Mouse (Mus musculus) heart, postnatal 0 days (tissue): ENCODE data around the gene Dnaaf3.

Experiments used
- CTCF ChIP-seq: IDR thresholded peaks from 2 replicates; pipeline ENCODE4 v1.5.1; 2016; ENCODE audit warnings: antibody characterized with exemption, control low read depth, low read depth
- EP300 ChIP-seq: IDR thresholded peaks from 2 replicates; pipeline ENCODE4 v1.6.1; 2016; ENCODE audit warnings: antibody characterized with exemption, low read depth

GRCm38 (mm10) chr7:4515853-4516252, 16.4 kb downstream of the Dnaaf3 start:
- TF ChIP-seq CTCF = no peak
- no peak for TF ChIP-seq EP300
